Mouse (Mus musculus): ENCODE data around the gene Dhps. TPM values are rescaled to one million over a fixed set of nuclear protein-coding genes. Genes with fewer than 3 reads are reported as not detected.

Dhps gene
- total RNA-seq, 1 experiment from 2014 or later, result 50.0 TPM

GRCm38 (mm10) chr8:85057367-85057766 lies 14.2 kb upstream of the Dhps start:
- ATAC-seq (replicated peaks; ENCODE audit: insufficient number of reproducible peaks, low FRiP score, low TSS enrichment, poor library complexity, severe bottlenecking), result no peak

GRCm38 (mm10) chr8:85059879-85060616 lies 11.5 kb upstream of the Dhps start, which contains the start of gene Fbxw9:
Fbxw9 (plus strand) TSS chr8:85060055.
- peak; percentile 91 for ATAC-seq (replicated peaks; ENCODE audit: insufficient number of reproducible peaks, low FRiP score, low TSS enrichment, poor library complexity, severe bottlenecking)

GRCm38 (mm10) chr8:85062603-85063002 lies 9.0 kb upstream of the Dhps start:
- no peak for ATAC-seq (replicated peaks; ENCODE audit: insufficient number of reproducible peaks, low FRiP score, low TSS enrichment, poor library complexity, severe bottlenecking)

GRCm38 (mm10) chr8:85065213-85065612 lies 6.3 kb upstream of the Dhps start:
- ATAC-seq (replicated peaks; ENCODE audit: insufficient number of reproducible peaks, low FRiP score, low TSS enrichment, poor library complexity, severe bottlenecking), result no peak

GRCm38 (mm10) chr8:85067155-85067554 lies 4.4 kb upstream of the Dhps start:
- ATAC-seq (replicated peaks; ENCODE audit: insufficient number of reproducible peaks, low FRiP score, low TSS enrichment, poor library complexity, severe bottlenecking), result no peak

GRCm38 (mm10) chr8:85067982-85068381 lies 3.6 kb upstream of the Dhps start, which contains the start of gene Gm5741:
Gm5741 (minus strand) TSS chr8:85067982.
- ATAC-seq (replicated peaks; ENCODE audit: insufficient number of reproducible peaks, low FRiP score, low TSS enrichment, poor library complexity, severe bottlenecking), result no peak

- no peak for ATAC-seq (replicated peaks; ENCODE audit: insufficient number of reproducible peaks, low FRiP score, low TSS enrichment, poor library complexity, severe bottlenecking)
Measured at GRCm38 (mm10) chr8:85071041-85071440, 516 bp upstream of the Dhps start.

- no peak for ATAC-seq (replicated peaks; ENCODE audit: insufficient number of reproducible peaks, low FRiP score, low TSS enrichment, poor library complexity, severe bottlenecking)
Measured at GRCm38 (mm10) chr8:85072364-85072929, 890 bp downstream of the Dhps start.

- ATAC-seq (replicated peaks; ENCODE audit: insufficient number of reproducible peaks, low FRiP score, low TSS enrichment, poor library complexity, severe bottlenecking), result no peak
Measured at GRCm38 (mm10) chr8:85073041-85073612, 1.6 kb downstream of the Dhps start.

- ATAC-seq (replicated peaks; ENCODE audit: insufficient number of reproducible peaks, low FRiP score, low TSS enrichment, poor library complexity, severe bottlenecking), result no peak
Measured at GRCm38 (mm10) chr8:85074167-85074566, 2.6 kb downstream of the Dhps start.

GRCm38 (mm10) chr8:85074617-85075016 lies 3.1 kb downstream of the Dhps start:
- ATAC-seq (replicated peaks; ENCODE audit: insufficient number of reproducible peaks, low FRiP score, low TSS enrichment, poor library complexity, severe bottlenecking), result no peak

GRCm38 (mm10) chr8:85076001-85076400 lies 4.4 kb downstream of the Dhps start:
- no peak for ATAC-seq (replicated peaks; ENCODE audit: insufficient number of reproducible peaks, low FRiP score, low TSS enrichment, poor library complexity, severe bottlenecking)

- ATAC-seq (replicated peaks; ENCODE audit: insufficient number of reproducible peaks, low FRiP score, low TSS enrichment, poor library complexity, severe bottlenecking), result 0 out of 2 replicates have a peak, but pooled peaks have one; percentile 23
Measured at GRCm38 (mm10) chr8:85076993-85077392, 5.4 kb downstream of the Dhps start.

- ATAC-seq (replicated peaks; ENCODE audit: insufficient number of reproducible peaks, low FRiP score, low TSS enrichment, poor library complexity, severe bottlenecking), result no peak
Measured at GRCm38 (mm10) chr8:85080214-85080531, 8.6 kb downstream of the Dhps start.

GRCm38 (mm10) chr8:85080532-85081215 lies 9.1 kb downstream of the Dhps start, which contains the start of gene Wdr83os:
Wdr83os (plus strand) TSS chr8:85080740.
- ATAC-seq (replicated peaks; ENCODE audit: insufficient number of reproducible peaks, low FRiP score, low TSS enrichment, poor library complexity, severe bottlenecking), result peak; percentile 10; the same call in 1 of the 2 replicates

- ATAC-seq (replicated peaks; ENCODE audit: insufficient number of reproducible peaks, low FRiP score, low TSS enrichment, poor library complexity, severe bottlenecking), result peak; percentile 50
Measured at GRCm38 (mm10) chr8:85081216-85081555, 9.6 kb downstream of the Dhps start, which contains the start of gene Wdr83. Wdr83 (minus strand) TSS chr8:85081306.

GRCm38 (mm10) chr8:85082169-85082568 lies 10.6 kb downstream of the Dhps start:
- 0 out of 2 replicates have a peak, but pooled peaks have one; percentile 10 for ATAC-seq (replicated peaks; ENCODE audit: insufficient number of reproducible peaks, low FRiP score, low TSS enrichment, poor library complexity, severe bottlenecking)

- ATAC-seq (replicated peaks; ENCODE audit: insufficient number of reproducible peaks, low FRiP score, low TSS enrichment, poor library complexity, severe bottlenecking), result peak; percentile 69
Measured at GRCm38 (mm10) chr8:85083108-85083813, 11.7 kb downstream of the Dhps start, which contains the start of gene Man2b1. Man2b1 (plus strand) TSS chr8:85083270.

GRCm38 (mm10) chr8:85084633-85085032 lies 13.1 kb downstream of the Dhps start:
- ATAC-seq (replicated peaks; ENCODE audit: insufficient number of reproducible peaks, low FRiP score, low TSS enrichment, poor library complexity, severe bottlenecking), result peak; percentile 34
